Comparison of ENCODE assay signal across 22 mouse cellular contexts in the genomic region with DNA sequence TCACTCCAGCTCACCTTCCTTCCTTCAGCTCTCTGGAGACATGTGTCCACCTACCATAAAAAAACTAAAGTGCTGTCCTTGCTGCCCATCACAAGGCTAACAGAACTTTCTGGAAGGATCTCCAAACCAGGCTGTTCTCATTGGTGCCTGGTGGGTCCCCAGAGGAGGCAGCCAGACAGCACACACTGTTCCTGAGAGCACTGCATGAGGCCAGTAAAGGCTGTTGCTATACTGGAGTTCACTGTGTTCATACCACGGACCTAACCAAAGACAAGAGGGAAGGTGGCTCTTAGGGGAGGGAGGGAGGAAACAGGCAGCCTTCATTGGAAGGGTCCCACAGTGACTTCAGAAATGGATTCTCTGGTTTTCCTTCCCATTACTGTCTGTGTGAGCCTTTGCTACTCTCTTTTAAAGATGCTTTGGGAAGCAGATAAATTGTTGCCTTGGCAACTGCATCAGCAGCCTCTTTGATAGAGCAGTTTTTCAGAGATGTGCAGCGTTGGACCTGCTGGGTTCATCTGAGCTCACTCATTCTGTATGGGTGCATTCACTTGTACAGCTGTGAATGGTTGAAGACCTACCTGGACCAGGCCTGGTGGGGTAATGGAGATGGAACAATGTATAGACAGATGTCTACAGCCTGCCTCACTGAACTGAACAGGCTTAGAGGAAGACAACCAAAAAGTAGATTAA. TPM values are rescaled to one million over a fixed set of nuclear protein-coding genes. Genes with fewer than 3 reads are reported as not detected.
A peak's percentile ranks its signal among the peaks of the same experiment; 100 is the strongest.
DNase-seq lines count a peak whose midpoint lies in the region; ATAC-seq and TF ChIP-seq lines count a peak whose summit lies in the region.
"Had no signal": no experiment of that assay in that cellular context is flagged by ENCODE, and none has a peak within 500 bp of the region (broad histone marks: within the 10 kb centered on the region; RNA-seq: fewer than 3 reads in every experiment).

No protein-coding gene starts in this region.

- DNase-seq in heart, adult 11 months = peak; percentile 93
- DNase-seq in heart, adult 8-10 months (ENCODE audit: low spot score) = no peak
- DNase-seq in left cerebral cortex, postnatal 25 days (ENCODE audit: low spot score in 2 of 2) = peak; percentile 36 to 51
- no peak for DNase-seq in left cerebral cortex, adult 2 months (ENCODE audit: extremely low spot score in 1 of 2, low spot score in 2 of 2)
- DNase-seq in brain, embryonic 14.5 days (ENCODE audit: low read depth) = peak; percentile 68
- no peak for DNase-seq in spleen, adult 12 weeks (ENCODE audit: low spot score)
- DNase-seq: B cell, adult 2 months; cerebellum, adult 9-10 months; gastrocnemius, postnatal 36 days; kidney, adult 11 months; liver, postnatal 0 days; lung, postnatal 10 days; right cerebral cortex, postnatal 25 days had no signal

- peak; percentile 88 for ATAC-seq in midbrain, embryonic 15.5 days (replicated peaks)
- ATAC-seq: liver, postnatal 0 days had no signal

- H3K4me2 ChIP-seq in midbrain, embryonic 15.5 days = no peak overlapping the region
- H3K4me2 ChIP-seq: neural tube, embryonic 13.5 days; stomach, embryonic 15.5 days had no signal

- no peak overlapping the region for H3K27ac ChIP-seq in left cerebral cortex, adult 2 months
- peak overlapping the region; percentile 74 for H3K27ac ChIP-seq in midbrain, embryonic 15.5 days
- H3K27ac ChIP-seq: heart, embryonic 10.5 days; kidney, postnatal 0 days; limb, embryonic 10.5 days; neural tube, embryonic 13.5 days; stomach, embryonic 15.5 days had no signal

- H3K4me3 ChIP-seq in left cerebral cortex, adult 2 months = no peak overlapping the region
- H3K4me3 ChIP-seq in midbrain, embryonic 15.5 days = no peak overlapping the region
- H3K4me3 ChIP-seq: heart, embryonic 10.5 days; limb, embryonic 10.5 days; neural tube, embryonic 13.5 days; stomach, embryonic 15.5 days had no signal

- no peaks in the 10 kb centered on the region for H3K36me3 ChIP-seq in midbrain, embryonic 15.5 days (replicated peaks)
- H3K36me3 ChIP-seq: heart, embryonic 10.5 days; limb, embryonic 10.5 days; neural tube, embryonic 13.5 days; stomach, embryonic 15.5 days had no signal

- WGBS in midbrain, embryonic 15.5 days = 33% methylated on average over 2 of the region's 2 CpGs

- H3K4me1 ChIP-seq in midbrain, embryonic 15.5 days = peaks cover 12% of the 10 kb centered on the region
- H3K4me1 ChIP-seq: heart, embryonic 10.5 days; limb, embryonic 10.5 days; neural tube, embryonic 13.5 days; stomach, embryonic 15.5 days had no signal

- intact Hi-C loops in left cerebral cortex, postnatal 25 days (cut with DNase I) = no loop called here
- intact Hi-C loops in left cerebral cortex, adult 2 months (cut with DNase I) = no loop called here

- no peak for TF ChIP-seq POLR2A in brain, embryonic 14.5 days (IDR thresholded peaks at IDR 0.05; ENCODE audit: borderline replicate concordance, extremely low read depth, insufficient read depth, insufficient read length, poor library complexity, severe bottlenecking)

- H3K9me3 ChIP-seq in midbrain, embryonic 15.5 days = no peaks in the 10 kb centered on the region
- H3K9me3 ChIP-seq: heart, embryonic 10.5 days; limb, embryonic 10.5 days; neural tube, embryonic 13.5 days; stomach, embryonic 15.5 days had no signal

- no peaks in the 10 kb centered on the region for H3K27me3 ChIP-seq in midbrain, embryonic 15.5 days (replicated peaks)
- H3K27me3 ChIP-seq: neural tube, embryonic 13.5 days; stomach, embryonic 15.5 days had no signal

- no peak overlapping the region for H3K9ac ChIP-seq in midbrain, embryonic 15.5 days
- H3K9ac ChIP-seq: liver, postnatal 0 days; neural tube, embryonic 13.5 days; stomach, embryonic 15.5 days had no signal

- no peak for TF ChIP-seq CTCF in left cerebral cortex, adult 2 months (IDR thresholded peaks at IDR 0.05)
- no peak for TF ChIP-seq CTCF in brain, embryonic 14.5 days (IDR thresholded peaks at IDR 0.05; ENCODE audit: borderline replicate concordance, extremely low read depth, insufficient read depth, insufficient read length)

RNA-seq across cellular contexts. Expression of a gene that starts 30.8 kb away (rescaled TPM):
- total RNA-seq in heart, adult 8-10 months (2022) = 1 to 10 TPM; 2.8 to 5.0 (median 4.3) TPM
- total RNA-seq in left cerebral cortex, postnatal 25 days (2021) = 1 to 10 TPM; 6.6 to 8.4 TPM
- 1 to 10 TPM; 6.6 to 6.7 TPM for total RNA-seq in left cerebral cortex, adult 2 months (2021)
- polyA plus RNA-seq in brain, embryonic 14.5 days (2012; rRNA removed) = 40.1 and 41.2 TPM in 2 replicates
- polyA plus RNA-seq in midbrain, embryonic 15.5 days (2015; fragmentation: Nextera tagmentation; extraction: Ambion mirVana) = 61.2 and 62.8 TPM in 2 replicates

RNA-seq across cellular contexts. Expression of a gene that starts 38.2 kb away (rescaled TPM):
- under 1 TPM in 3 of 4 experiments, not detected in 1; 0.14 to 0.22 (median 0.16) TPM for total RNA-seq in heart, adult 8-10 months (2022)
- under 1 TPM; 0.14 to 0.37 TPM for total RNA-seq in left cerebral cortex, postnatal 25 days (2021)
- total RNA-seq in left cerebral cortex, adult 2 months (2021) = not detected
- 0.06 and 0.12 TPM in 2 replicates for polyA plus RNA-seq in brain, embryonic 14.5 days (2012; rRNA removed)
- 0.18 and 0.23 TPM in 2 replicates for polyA plus RNA-seq in midbrain, embryonic 15.5 days (2015; fragmentation: Nextera tagmentation; extraction: Ambion mirVana)
- total RNA-seq: common myeloid progenitor, adult 5-6 weeks; left cerebral cortex, adult 18-20 months; megakaryocyte progenitor cell, adult 5-6 weeks had no signal

RNA-seq across cellular contexts. Expression of a gene that starts 47.1 kb away (rescaled TPM):
- total RNA-seq in heart, adult 8-10 months (2022) = 1 to 10 TPM; 1.2 to 4.2 (median 2.3) TPM
- 1 to 10 TPM; 4.0 to 4.1 TPM for total RNA-seq in left cerebral cortex, postnatal 25 days (2021)
- total RNA-seq in left cerebral cortex, adult 2 months (2021) = 1 to 10 TPM; 2.6 to 2.9 TPM
- 0.95 and 1.4 TPM in 2 replicates for polyA plus RNA-seq in brain, embryonic 14.5 days (2012; rRNA removed)
- 1.3 and 2.2 TPM in 2 replicates for polyA plus RNA-seq in midbrain, embryonic 15.5 days (2015; fragmentation: Nextera tagmentation; extraction: Ambion mirVana)

Comparison
In these comparisons a context has a peak if more than half of its experiments do, and no peak if none do; other contexts are left out.
1. DNase-seq: peak in heart, adult 11 months (single experiment), left cerebral cortex, postnatal 25 days (2 of 2) and brain, embryonic 14.5 days (single experiment); none in heart, adult 8-10 months (single experiment), left cerebral cortex, adult 2 months (0 of 2) and spleen, adult 12 weeks (single experiment).